Mouse (Mus musculus) neural tube, embryonic 13.5 days (tissue): ENCODE results near the gene Lrwd1. TPM values are rescaled to one million over a fixed set of nuclear protein-coding genes. Genes with fewer than 3 reads are reported as not detected.
"Not testable (repeated sequence)": the region's sequence is repeated elsewhere in the genome, so short reads cannot be mapped to it uniquely, and the experiment has no call there.

Source experiments
- ATAC-seq: fragments of 200-750 bp; cut with Nextera tagmentation; 2 replicates; pipeline ENCODE4 v1.8.0; 2017; ENCODE audit warnings: low read depth, mild to moderate bottlenecking, moderate TSS enrichment, moderate library complexity
- H3K27ac ChIP-seq: fragments of 300-500 bp; sonication (generic); replicated peaks from 2 replicates; pipeline ENCODE4 v1.5.1; 2015; ENCODE audit warnings: moderate library complexity, mild to moderate bottlenecking, inconsistent platforms
- H3K27me3 ChIP-seq: fragments of 300-500 bp; sonication (generic); 2 replicates; pipeline ENCODE4 v1.6.1; 2015; ENCODE audit warnings: mild to moderate bottlenecking, inconsistent platforms
- H3K36me3 ChIP-seq: fragments of 300-500 bp; sonication (generic); 2 replicates; pipeline ENCODE4 v1.6.1; 2015; ENCODE audit warnings: mild to moderate bottlenecking, inconsistent platforms
- H3K4me1 ChIP-seq: fragments of 300-500 bp; sonication (generic); replicated peaks from 2 replicates; pipeline ENCODE4 v1.6.1; 2015; ENCODE audit warnings: inconsistent platforms
- H3K4me2 ChIP-seq: fragments of 300-500 bp; sonication (generic); 2 replicates; pipeline ENCODE4 v1.6.1; 2015; ENCODE audit warnings: inconsistent platforms, mild to moderate bottlenecking, moderate library complexity
- H3K4me3 ChIP-seq: fragments of 300-500 bp; sonication (generic); 2 replicates; pipeline ENCODE4 v1.5.1; 2015; ENCODE audit warnings: mild to moderate bottlenecking, inconsistent platforms
- H3K9ac ChIP-seq: fragments of 300-500 bp; sonication (generic); 2 replicates; pipeline ENCODE4 v1.6.1; 2015; ENCODE audit warnings: moderate library complexity, mild to moderate bottlenecking, inconsistent platforms
- H3K9me3 ChIP-seq: fragments of 300-500 bp; sonication (generic); 2 replicates; pipeline ENCODE4 v1.6.1; 2016; ENCODE audit warnings: inconsistent platforms
- WGBS: fragments of 180-500 bp; shearing (Covaris S2); methylation state at CpG from one replicate; pipeline ENCODE4 v1.1.7; 2015; 5-methylcytosine and 5-hydroxymethylcytosine counted together
- polyA plus RNA-seq: library from polyadenylated mRNA; unstranded; fragments of >200 nt; fragmentation: Nextera tagmentation; extraction: Ambion mirVana; gene quantifications from 2 replicates; pipeline ENCODE4 v1.2.1, GENCODE M21; 2015

Gene Lrwd1
- polyA plus RNA-seq, 1 experiment from 2014 or later = 25.0 TPM

- no peaks in the 10 kb centered on the region for H3K27me3 ChIP-seq
- WGBS = 58% methylated on average over 12 of the region's 12 CpGs
- no peak overlapping the region for H3K27ac ChIP-seq
- no peak for ATAC-seq
- no peaks in the 10 kb centered on the region for H3K4me1 ChIP-seq
- H3K9me3 ChIP-seq = no peaks in the 10 kb centered on the region
- no peak overlapping the region for H3K9ac ChIP-seq
- peaks cover 28% of the 10 kb centered on the region for H3K36me3 ChIP-seq
- no peak overlapping the region for H3K4me2 ChIP-seq
- no peak overlapping the region for H3K4me3 ChIP-seq
Measured at GRCm38 (mm10) chr5:136144606-136145430, 8.9 kb upstream of the Lrwd1 start.

GRCm38 (mm10) chr5:136143161-136143755 is 7.4 kb upstream of the Lrwd1 start:
- Histone ChIP-seq H3K4me2 (no peak overlapping the region), H3K4me3 (no peak overlapping the region), H3K9me3 (no peaks in the 10 kb centered on the region), H3K27ac (no peak overlapping the region), H3K36me3 (peaks cover 41% of the 10 kb centered on the region), H3K4me1 (0 out of 2 replicates have a peak, but pooled peaks cover 4% of the 10 kb centered on the region), H3K27me3 (no peaks in the 10 kb centered on the region), H3K9ac (no peak overlapping the region)
- 88% methylated on average over 6 of the region's 6 CpGs for WGBS
- ATAC-seq = no peak

DNA sequence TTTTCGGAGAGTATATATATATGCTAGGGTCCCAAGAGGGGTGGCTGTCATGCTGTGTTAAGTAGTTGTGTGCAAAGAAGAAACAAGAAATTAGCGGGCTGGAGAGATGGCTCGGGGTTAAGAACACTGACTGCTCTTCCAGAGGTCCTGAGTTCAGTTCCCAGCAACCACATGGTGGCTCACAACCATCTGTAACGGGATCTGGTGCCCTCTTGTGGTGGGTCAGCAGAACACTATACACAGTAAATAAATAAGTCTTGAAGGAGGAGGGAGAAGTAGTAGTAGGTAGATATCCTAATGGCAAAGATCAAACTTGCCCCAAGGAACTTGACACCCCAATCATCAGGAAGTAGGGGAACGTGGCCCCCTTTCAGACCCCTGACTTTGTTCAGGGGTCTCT is 6.9 kb upstream of the Lrwd1 start:
- H3K4me3 ChIP-seq = no peak overlapping the region
- no peak overlapping the region for H3K4me2 ChIP-seq
- no peak overlapping the region for H3K27ac ChIP-seq
- 89% methylated on average over 5 of the region's 5 CpGs for WGBS
- no peak for ATAC-seq
- no peaks in the 10 kb centered on the region for H3K9me3 ChIP-seq
- peaks cover 41% of the 10 kb centered on the region for H3K36me3 ChIP-seq
- no peaks in the 10 kb centered on the region for H3K27me3 ChIP-seq
- H3K9ac ChIP-seq = no peak overlapping the region
- H3K4me1 ChIP-seq = peaks cover 6% of the 10 kb centered on the region; the same call in 1 of the 2 replicates

- ATAC-seq = no peak
- peaks cover 25% of the 10 kb centered on the region for H3K4me1 ChIP-seq
Measured at GRCm38 (mm10) chr5:136140057-136140482, 4.2 kb upstream of the Lrwd1 start.

GRCm38 (mm10) chr5:136139393-136139792 is 3.5 kb upstream of the Lrwd1 start:
- ATAC-seq = no peak
- Histone ChIP-seq H3K27me3 (no peaks in the 10 kb centered on the region), H3K36me3 (peaks cover 41% of the 10 kb centered on the region), H3K4me3 (no peak overlapping the region), H3K9me3 (no peaks in the 10 kb centered on the region), H3K4me2 (no peak overlapping the region), H3K4me1 (peaks cover 32% of the 10 kb centered on the region), H3K27ac (no peak overlapping the region), H3K9ac (no peak overlapping the region)
- WGBS = 96% methylated on average over 13 of the region's 13 CpGs

More at GRCm38 (mm10) chr5:136140057-136140482, 4.2 kb upstream of the Lrwd1 start:
- H3K4me3 ChIP-seq = no peak overlapping the region
- H3K9me3 ChIP-seq = no peaks in the 10 kb centered on the region
- H3K27ac ChIP-seq = no peak overlapping the region
- H3K9ac ChIP-seq = no peak overlapping the region
- peaks cover 41% of the 10 kb centered on the region for H3K36me3 ChIP-seq
- no peaks in the 10 kb centered on the region for H3K27me3 ChIP-seq
- WGBS = 90% methylated on average over 10 of the region's 10 CpGs
- no peak overlapping the region for H3K4me2 ChIP-seq

- no peaks in the 10 kb centered on the region for H3K9me3 ChIP-seq
- WGBS = 76% methylated on average over 13 of the region's 13 CpGs
- ATAC-seq = no peak
- peaks cover 33% of the 10 kb centered on the region for H3K4me1 ChIP-seq
- H3K27ac ChIP-seq = no peak overlapping the region
- peaks cover 52% of the 10 kb centered on the region for H3K36me3 ChIP-seq
- no peak overlapping the region for H3K9ac ChIP-seq
- H3K27me3 ChIP-seq = no peaks in the 10 kb centered on the region
- 0 out of 2 replicates have a peak overlapping the region, but pooled peaks have one; percentile 77 for H3K4me3 ChIP-seq
- H3K4me2 ChIP-seq = 0 out of 2 replicates have a peak overlapping the region, but pooled peaks have one; percentile 70
Measured at GRCm38 (mm10) chr5:136137658-136138274, 1.9 kb upstream of the Lrwd1 start.

DNA sequence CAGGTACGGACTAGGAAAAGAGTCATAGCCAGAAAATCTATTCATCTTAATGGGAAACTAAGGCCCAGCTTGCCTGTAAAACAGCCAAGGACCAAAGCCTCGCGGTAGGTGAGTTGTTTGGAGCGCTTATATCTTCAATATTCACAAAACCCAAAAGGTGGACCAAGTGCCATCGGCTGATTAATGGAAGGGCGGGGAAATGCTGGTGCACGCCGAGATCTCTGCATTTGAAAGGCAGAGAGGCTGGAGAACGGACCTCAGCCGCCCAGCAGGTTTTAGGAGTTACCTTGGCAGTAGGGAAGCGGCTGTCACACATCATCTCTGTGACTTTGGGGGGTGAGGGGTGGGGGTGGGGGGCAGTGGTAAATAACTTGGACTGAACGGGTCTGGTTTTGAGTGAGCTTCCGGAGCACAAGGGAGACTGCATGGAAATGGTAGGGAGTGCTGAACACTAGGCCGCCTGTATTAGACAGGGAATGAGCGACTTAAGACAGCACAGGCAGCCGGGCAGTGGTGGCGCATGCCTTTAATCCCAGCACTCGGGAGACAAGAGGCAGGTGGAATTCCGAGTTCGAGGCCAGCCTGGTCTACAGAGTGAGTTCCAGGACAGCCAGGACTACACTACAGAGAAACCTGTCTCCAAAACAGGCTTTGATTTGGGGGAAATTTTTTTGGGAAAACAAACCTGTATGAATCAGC is 567 bp upstream of the Lrwd1 start:
- peaks cover 54% of the 10 kb centered on the region for H3K36me3 ChIP-seq
- H3K4me3 ChIP-seq = peak overlapping the region; percentile 77
- H3K27me3 ChIP-seq = no peaks in the 10 kb centered on the region
- 0 out of 2 replicates have a peak overlapping the region, but pooled peaks have one; percentile 25 for H3K27ac ChIP-seq
- 10% methylated on average over 20 of the region's 20 CpGs for WGBS
- peaks cover 33% of the 10 kb centered on the region for H3K4me1 ChIP-seq
- H3K9me3 ChIP-seq = no peaks in the 10 kb centered on the region
- peak overlapping the region; percentile 70 for H3K4me2 ChIP-seq
- ATAC-seq = 0 out of 2 replicates have a peak, but pooled peaks have one; percentile 13
- peak overlapping the region; percentile 78 for H3K9ac ChIP-seq

DNA sequence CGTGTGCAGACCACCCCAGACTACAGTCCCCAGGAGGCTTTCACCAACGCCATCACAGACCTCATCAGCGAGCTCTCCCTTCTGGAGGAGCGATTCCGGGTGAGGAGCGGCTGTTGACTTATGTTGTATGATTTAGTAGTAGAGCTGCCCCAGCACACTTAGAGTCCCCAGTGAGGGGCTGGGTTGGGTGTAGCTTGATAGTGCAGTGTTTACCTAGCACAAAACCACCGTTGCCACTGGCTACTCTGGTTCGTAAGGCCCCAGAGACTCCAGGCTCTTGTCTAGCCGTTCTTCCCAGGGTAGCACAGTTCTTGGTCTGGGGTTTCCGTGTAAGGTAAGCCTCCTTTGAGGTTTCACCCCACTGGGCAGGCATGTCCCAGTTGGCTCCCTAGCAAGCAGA is 13.7 kb downstream of the Lrwd1 start:
- Histone ChIP-seq H3K4me3 (no peak overlapping the region), H3K36me3 (peaks cover 77% of the 10 kb centered on the region), H3K9ac (no peak overlapping the region), H3K4me1 (peaks cover 17% of the 10 kb centered on the region), H3K4me2 (no peak overlapping the region), H3K27me3 (no peaks in the 10 kb centered on the region), H3K9me3 (no peaks in the 10 kb centered on the region), H3K27ac (no peak overlapping the region)
- WGBS = 88% methylated on average over 10 of the region's 10 CpGs
- no peak for ATAC-seq

- peak overlapping the region; percentile 87 for H3K9ac ChIP-seq
- peak; percentile 65 for ATAC-seq
- WGBS = 0% methylated on average over 22 of the region's 22 CpGs
- H3K4me3 ChIP-seq = peak overlapping the region; percentile 97
- no peaks in the 10 kb centered on the region for H3K9me3 ChIP-seq
- H3K36me3 ChIP-seq = peaks cover 23% of the 10 kb centered on the region
- H3K4me1 ChIP-seq = peaks cover 27% of the 10 kb centered on the region
- H3K27me3 ChIP-seq = no peaks in the 10 kb centered on the region
- peak overlapping the region; percentile 78 for H3K4me2 ChIP-seq
- peak overlapping the region; percentile 78 for H3K27ac ChIP-seq
Measured at GRCm38 (mm10) chr5:136116784-136117112, 19.1 kb downstream of the Lrwd1 start.

DNA sequence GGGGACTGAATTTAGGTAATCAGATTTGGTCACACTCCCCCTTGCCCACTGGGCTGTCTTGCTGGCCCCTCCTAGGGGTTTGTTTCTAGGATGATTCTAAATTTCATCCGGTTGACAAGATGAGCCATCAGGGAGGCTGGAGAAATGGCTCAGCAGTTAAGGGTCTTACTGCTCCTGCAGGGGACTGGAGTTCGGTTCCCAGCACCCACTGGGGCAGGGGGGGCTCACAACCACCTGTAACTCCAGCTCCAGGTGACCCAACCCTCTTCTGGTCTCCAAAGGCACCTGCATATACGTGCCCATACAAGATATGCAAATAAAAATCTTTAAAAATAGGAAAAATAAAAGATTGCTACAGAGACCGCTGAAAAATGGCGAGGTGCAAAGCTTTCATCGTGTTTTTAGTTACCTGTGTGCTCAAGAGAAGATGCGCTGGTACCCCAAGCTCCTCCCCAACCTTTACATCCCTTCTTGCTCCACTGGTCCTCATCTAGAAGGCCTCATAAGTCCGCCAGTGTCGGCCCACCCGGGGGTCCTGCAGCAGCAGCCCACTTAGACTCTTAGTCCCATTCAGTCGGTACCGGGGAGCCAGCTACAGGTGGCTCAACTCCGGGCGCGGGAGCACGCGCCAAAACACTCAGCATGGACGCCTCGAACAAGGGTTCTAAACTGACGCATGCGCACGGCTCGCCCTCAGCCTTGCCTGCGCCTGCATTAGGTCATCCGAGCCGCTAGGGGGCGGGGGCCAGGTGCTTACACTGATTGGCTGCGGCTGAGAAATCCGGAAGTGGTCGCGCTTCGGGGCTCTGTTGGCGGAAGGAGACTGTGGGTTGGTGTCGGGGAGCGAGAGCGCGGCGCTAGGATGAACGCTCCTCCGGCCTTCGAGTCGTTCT is 19.7 kb downstream of the Lrwd1 start, which contains the start of gene Polr2j:
Gene Polr2j, plus strand, starts transcription at position 741 of the 893 bp plus-strand sequence.
- Histone ChIP-seq H3K4me1 (peaks cover 27% of the 10 kb centered on the region), H3K27me3 (no peaks in the 10 kb centered on the region), H3K4me2 (peak within 1 kb of the TSS; percentile 78), H3K27ac (peak within 1 kb of the TSS; percentile 78), H3K9me3 (no peaks in the 10 kb centered on the region), H3K9ac (peak within 1 kb of the TSS; percentile 87), H3K36me3 (peaks cover 17% of the 10 kb centered on the region), H3K4me3 (peak within 1 kb of the TSS; percentile 97)
- ATAC-seq = peak; percentile 95
- WGBS = 3% methylated on average over 42 of the region's 42 CpGs

DNA sequence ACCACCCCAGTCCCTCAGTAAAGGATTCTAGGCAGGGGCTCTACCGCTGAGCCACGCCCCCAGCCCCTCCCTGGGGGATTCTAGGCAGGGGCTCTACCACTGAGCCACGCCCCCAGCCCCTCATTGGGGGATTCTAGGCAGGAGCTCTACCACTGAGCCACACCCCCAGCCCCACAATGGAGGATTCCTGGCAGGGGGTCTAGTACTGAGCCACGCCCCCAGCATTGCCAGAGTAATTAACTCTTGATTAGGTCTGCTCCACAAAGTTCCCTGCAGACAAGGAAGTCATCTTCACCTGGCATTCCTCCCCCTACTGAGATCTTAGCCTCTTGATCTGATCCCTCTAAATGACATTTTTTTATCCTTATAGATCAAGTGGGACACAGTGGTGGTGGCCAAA is 22.3 kb downstream of the Lrwd1 start:
- not testable (repeated sequence) for H3K27me3 ChIP-seq, H3K4me2 ChIP-seq, H3K27ac ChIP-seq, H3K36me3 ChIP-seq, H3K9ac ChIP-seq, ATAC-seq, H3K4me3 ChIP-seq, H3K9me3 ChIP-seq
- WGBS = 52% methylated on average over 4 of the region's 4 CpGs
- peaks cover 24% of the 10 kb centered on the region for H3K4me1 ChIP-seq
